Mouse (Mus musculus): ENCODE results near the gene Ubiad1. TPM values are rescaled to one million over a fixed set of nuclear protein-coding genes. Genes with fewer than 3 reads are reported as not detected.

Ubiad1 gene
- polyA plus RNA-seq, 1 experiment from 2014 or later = 24.3 TPM

Other genes with a start within 250 kb of the Ubiad1 start
- gene Disp3, start 156.8 kb downstream of the Ubiad1 start, polyA plus RNA-seq (2015; fragmentation: Nextera tagmentation; extraction: Ambion mirVana) = 0.03 TPM in 1 of 2 replicates, not detected in the other
- 11.5 and 15.1 TPM in 2 replicates for gene Mtor, start 3.8 kb upstream of the Ubiad1 start, polyA plus RNA-seq (2015; fragmentation: Nextera tagmentation; extraction: Ambion mirVana)
- gene Angptl7, start 55.7 kb upstream of the Ubiad1 start, polyA plus RNA-seq (2015; fragmentation: Nextera tagmentation; extraction: Ambion mirVana) = 12.5 and 15.0 TPM in 2 replicates
- gene Exosc10, start 113.7 kb upstream of the Ubiad1 start, polyA plus RNA-seq (2015; fragmentation: Nextera tagmentation; extraction: Ambion mirVana) = 69.3 and 70.2 TPM in 2 replicates
- gene Srm, start 146.7 kb upstream of the Ubiad1 start, polyA plus RNA-seq (2015; fragmentation: Nextera tagmentation; extraction: Ambion mirVana) = 91.9 and 99.5 TPM in 2 replicates
- 0.34 and 0.45 TPM in 2 replicates for gene Masp2, start 157.8 kb upstream of the Ubiad1 start, polyA plus RNA-seq (2015; fragmentation: Nextera tagmentation; extraction: Ambion mirVana)
- 171 and 194 TPM in 2 replicates for gene Tardbp, start 182.2 kb upstream of the Ubiad1 start, polyA plus RNA-seq (2015; fragmentation: Nextera tagmentation; extraction: Ambion mirVana)
- gene Gm572, start 198.5 kb upstream of the Ubiad1 start, polyA plus RNA-seq (2015; fragmentation: Nextera tagmentation; extraction: Ambion mirVana) = 0.11 and 0.41 TPM in 2 replicates

Measured in heart, embryonic 16.5 days (tissue).